Mouse (Mus musculus): ENCODE data around the gene Fbxo36. TPM values are rescaled to one million over a fixed set of nuclear protein-coding genes. Genes with fewer than 3 reads are reported as not detected.

The Fbxo36 gene
- polyA plus RNA-seq, 1 experiment from 2014 or later: 6.9 TPM

DNA sequence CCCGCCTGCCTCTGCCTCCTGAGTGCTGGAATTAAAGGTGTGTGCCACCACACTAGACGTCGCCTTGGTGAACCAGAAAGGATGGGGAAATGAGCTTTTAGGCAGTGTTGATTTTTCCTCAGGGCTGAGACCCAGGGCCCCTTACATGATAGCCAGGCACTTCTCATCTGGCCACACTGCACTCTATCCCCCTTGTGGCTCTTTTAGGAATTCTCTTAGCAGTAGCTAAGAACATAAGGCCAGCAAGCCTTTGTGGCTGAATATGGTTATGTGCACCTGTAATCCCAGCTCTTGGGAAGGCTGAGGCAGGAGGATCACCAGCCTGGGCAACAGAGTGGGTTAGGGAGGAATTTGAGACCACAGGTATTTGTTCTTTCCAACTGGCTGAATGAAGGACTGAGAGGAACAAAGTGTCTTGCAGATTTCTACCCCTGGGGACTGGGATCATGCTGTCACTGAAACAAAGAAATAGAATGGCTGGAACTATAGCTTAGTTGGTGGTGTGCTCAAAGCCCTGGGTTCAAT, 27.1 kb downstream of the Fbxo36 start:
- Histone ChIP-seq H3K4me2 (ENCODE audit: low read depth, low read length) (no peak overlapping the region), H3K27ac (ENCODE audit: low read length) (no peak overlapping the region), H3K9me3 (replicated peaks; ENCODE audit: control insufficient read depth, low read length) (no peaks in the 10 kb centered on the region), H3K9ac (ENCODE audit: low read length) (no peak overlapping the region), H3K4me3 (ENCODE audit: low read length) (no peak overlapping the region), H3K36me3 (ENCODE audit: control insufficient read depth, insufficient read depth) (no peaks in the 10 kb centered on the region), H3K4me1 (ENCODE audit: control insufficient read depth, insufficient read depth, low read length) (no peaks in the 10 kb centered on the region), H3K27me3 (ENCODE audit: control insufficient read depth, insufficient read depth, low read length) (no peaks in the 10 kb centered on the region)
- 97% methylated on average over 3 of the region's 3 CpGs for WGBS
- ATAC-seq (replicated peaks; ENCODE audit: extremely low read depth, insufficient read depth, low FRiP score): no peak

DNA sequence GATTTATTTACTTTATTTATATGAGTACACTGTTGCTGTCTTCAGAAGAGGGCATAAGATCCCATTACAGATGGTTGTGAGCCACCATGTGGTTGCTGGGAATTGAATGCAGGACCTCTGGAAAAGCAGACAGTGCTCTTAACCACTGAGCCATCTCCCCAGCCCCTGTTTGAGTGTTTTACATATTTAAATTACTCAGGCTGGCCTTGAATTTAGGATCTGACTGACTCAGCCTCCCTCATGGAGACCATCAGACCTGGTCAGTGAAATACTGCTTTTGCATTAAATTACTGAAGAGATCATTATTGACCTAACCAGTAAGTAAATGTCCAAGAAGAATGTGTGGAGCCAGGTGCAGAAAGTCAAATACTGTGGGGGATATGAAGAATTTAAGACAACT, 28.7 kb downstream of the Fbxo36 start:
- Histone ChIP-seq H3K9me3 (replicated peaks; ENCODE audit: control insufficient read depth, low read length) (no peaks in the 10 kb centered on the region), H3K4me2 (ENCODE audit: low read depth, low read length) (no peak overlapping the region), H3K4me1 (ENCODE audit: control insufficient read depth, insufficient read depth, low read length) (no peaks in the 10 kb centered on the region), H3K27me3 (ENCODE audit: control insufficient read depth, insufficient read depth, low read length) (no peaks in the 10 kb centered on the region), H3K27ac (ENCODE audit: low read length) (no peak overlapping the region), H3K36me3 (ENCODE audit: control insufficient read depth, insufficient read depth) (no peaks in the 10 kb centered on the region), H3K4me3 (ENCODE audit: low read length) (no peak overlapping the region), H3K9ac (ENCODE audit: low read length) (no peak overlapping the region)
- ATAC-seq (replicated peaks; ENCODE audit: extremely low read depth, insufficient read depth, low FRiP score): no peak

DNA sequence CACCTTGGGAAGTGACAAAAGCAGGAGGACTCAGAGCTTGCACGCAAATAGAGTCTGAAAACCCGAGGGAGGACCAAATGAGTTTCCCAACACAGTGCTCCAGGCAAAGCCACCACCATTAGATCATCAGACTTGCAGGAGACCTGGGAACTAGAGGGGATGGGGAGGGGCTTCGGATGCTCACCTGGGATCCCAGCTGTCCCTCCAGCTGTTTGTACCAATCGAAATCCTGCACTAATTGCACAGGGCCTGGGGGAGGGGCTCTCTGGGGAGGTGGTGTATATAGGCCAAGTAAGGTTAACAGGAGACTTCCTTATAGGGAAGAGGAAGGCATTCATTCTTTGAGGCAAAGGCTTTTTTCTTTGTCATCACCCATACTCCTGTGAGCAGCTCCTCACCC, 29.2 kb downstream of the Fbxo36 start:
- H3K9me3 ChIP-seq (replicated peaks; ENCODE audit: control insufficient read depth, low read length): no peaks in the 10 kb centered on the region
- 69% methylated on average over 4 of the region's 4 CpGs for WGBS
- H3K4me1 ChIP-seq (ENCODE audit: control insufficient read depth, insufficient read depth, low read length): no peaks in the 10 kb centered on the region
- H3K4me3 ChIP-seq (ENCODE audit: low read length): no peak overlapping the region
- no peak overlapping the region for H3K9ac ChIP-seq (ENCODE audit: low read length)
- H3K27me3 ChIP-seq (ENCODE audit: control insufficient read depth, insufficient read depth, low read length): no peaks in the 10 kb centered on the region
- H3K4me2 ChIP-seq (ENCODE audit: low read depth, low read length): no peak overlapping the region
- no peaks in the 10 kb centered on the region for H3K36me3 ChIP-seq (ENCODE audit: control insufficient read depth, insufficient read depth)
- H3K27ac ChIP-seq (ENCODE audit: low read length): no peak overlapping the region
- ATAC-seq (replicated peaks; ENCODE audit: extremely low read depth, insufficient read depth, low FRiP score): no peak

DNA sequence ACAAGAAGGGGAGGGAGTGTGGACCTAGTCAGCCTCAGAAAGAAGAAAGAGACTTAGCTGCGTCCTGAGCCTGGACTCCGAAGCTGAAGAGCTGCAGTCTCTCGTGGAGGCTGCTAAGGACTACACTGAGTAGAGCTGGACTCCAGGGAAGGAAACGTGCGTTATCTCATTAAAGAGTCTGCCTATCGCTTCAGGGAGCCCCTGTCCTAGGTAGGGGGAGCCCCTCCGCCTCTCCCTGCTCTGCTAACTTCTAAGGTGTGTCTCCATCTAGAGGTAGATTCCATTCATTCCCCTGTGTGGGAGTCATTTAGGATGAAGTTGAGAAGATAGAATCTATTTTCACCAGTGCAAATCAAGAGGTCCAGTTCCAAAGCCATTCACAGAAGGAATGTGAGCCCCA, 29.9 kb downstream of the Fbxo36 start:
- no peaks in the 10 kb centered on the region for H3K27me3 ChIP-seq (ENCODE audit: control insufficient read depth, insufficient read depth, low read length)
- no peak for ATAC-seq (replicated peaks; ENCODE audit: extremely low read depth, insufficient read depth, low FRiP score)
- H3K9ac ChIP-seq (ENCODE audit: low read length): no peak overlapping the region
- no peak overlapping the region for H3K27ac ChIP-seq (ENCODE audit: low read length)
- H3K9me3 ChIP-seq (replicated peaks; ENCODE audit: control insufficient read depth, low read length): no peaks in the 10 kb centered on the region
- H3K36me3 ChIP-seq (ENCODE audit: control insufficient read depth, insufficient read depth): no peaks in the 10 kb centered on the region
- no peak overlapping the region for H3K4me3 ChIP-seq (ENCODE audit: low read length)
- no peaks in the 10 kb centered on the region for H3K4me1 ChIP-seq (ENCODE audit: control insufficient read depth, insufficient read depth, low read length)
- H3K4me2 ChIP-seq (ENCODE audit: low read depth, low read length): 0 out of 2 replicates have a peak overlapping the region, but pooled peaks have one; percentile 1
- WGBS: 36% methylated on average over 7 of the region's 7 CpGs

DNA sequence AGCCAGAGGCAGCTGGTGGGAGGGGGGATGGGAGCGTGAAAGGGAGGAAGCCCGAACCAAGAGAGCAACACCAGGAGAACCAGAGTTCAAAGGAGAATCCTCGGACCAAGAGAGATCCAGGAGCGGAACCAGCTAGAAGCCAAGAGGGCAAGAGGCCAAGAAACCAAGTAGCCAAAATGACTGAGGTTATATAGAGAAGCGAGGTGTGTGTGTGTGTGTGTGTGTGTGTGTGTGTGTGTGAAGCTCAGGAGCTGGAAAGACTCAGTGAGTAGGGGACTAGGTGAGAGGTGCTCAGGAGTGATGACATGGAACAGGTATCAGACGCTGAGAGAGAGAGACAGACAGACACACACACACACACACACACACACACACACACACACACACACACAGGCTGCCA, 31.5 kb downstream of the Fbxo36 start:
- ATAC-seq (replicated peaks; ENCODE audit: extremely low read depth, insufficient read depth, low FRiP score): no peak

DNA sequence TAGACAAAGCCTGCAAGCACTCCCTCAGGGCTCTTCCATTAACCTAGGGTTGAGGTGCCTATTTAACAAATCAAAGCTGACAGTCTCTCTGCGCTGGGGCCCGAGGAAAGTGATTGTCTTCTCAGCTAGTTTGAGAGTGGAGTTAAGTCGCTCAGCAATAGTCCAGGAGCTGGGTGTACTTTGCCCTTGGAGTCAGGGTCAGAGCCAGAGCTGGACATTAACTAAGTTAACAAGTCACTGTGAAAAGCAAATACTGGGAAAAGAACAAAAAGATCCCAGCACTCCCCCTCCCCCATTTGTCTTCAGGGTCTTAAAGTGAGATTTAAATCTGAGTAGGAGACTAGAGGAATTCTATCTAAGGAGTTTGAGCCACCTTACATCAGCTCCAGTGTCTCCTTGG, 32.5 kb downstream of the Fbxo36 start:
- no peaks in the 10 kb centered on the region for H3K27me3 ChIP-seq (ENCODE audit: control insufficient read depth, insufficient read depth, low read length)
- 48% methylated on average over 3 of the region's 3 CpGs for whole genome bisulfite sequencing
- H3K4me3 ChIP-seq (ENCODE audit: low read length): no peak overlapping the region
- no peak overlapping the region for H3K9ac ChIP-seq (ENCODE audit: low read length)
- no peak overlapping the region for H3K4me2 ChIP-seq (ENCODE audit: low read depth, low read length)
- no peak for ATAC-seq (replicated peaks; ENCODE audit: extremely low read depth, insufficient read depth, low FRiP score)
- H3K27ac ChIP-seq (ENCODE audit: low read length): no peak overlapping the region
- no peaks in the 10 kb centered on the region for H3K9me3 ChIP-seq (replicated peaks; ENCODE audit: control insufficient read depth, low read length)
- H3K4me1 ChIP-seq (ENCODE audit: control insufficient read depth, insufficient read depth, low read length): no peaks in the 10 kb centered on the region
- no peaks in the 10 kb centered on the region for H3K36me3 ChIP-seq (ENCODE audit: control insufficient read depth, insufficient read depth)

More for the DNA sequence above, 31.5 kb downstream of the Fbxo36 start:
- no peaks in the 10 kb centered on the region for H3K36me3 ChIP-seq (ENCODE audit: control insufficient read depth, insufficient read depth)
- H3K9ac ChIP-seq (ENCODE audit: low read length): no peak overlapping the region
- no peak overlapping the region for H3K4me3 ChIP-seq (ENCODE audit: low read length)
- H3K27me3 ChIP-seq (ENCODE audit: control insufficient read depth, insufficient read depth, low read length): no peaks in the 10 kb centered on the region
- H3K27ac ChIP-seq (ENCODE audit: low read length): no peak overlapping the region
- H3K4me1 ChIP-seq (ENCODE audit: control insufficient read depth, insufficient read depth, low read length): no peaks in the 10 kb centered on the region
- H3K9me3 ChIP-seq (replicated peaks; ENCODE audit: control insufficient read depth, low read length): no peaks in the 10 kb centered on the region
- H3K4me2 ChIP-seq (ENCODE audit: low read depth, low read length): no peak overlapping the region
- 53% methylated on average over 6 of the region's 6 CpGs for WGBS

DNA sequence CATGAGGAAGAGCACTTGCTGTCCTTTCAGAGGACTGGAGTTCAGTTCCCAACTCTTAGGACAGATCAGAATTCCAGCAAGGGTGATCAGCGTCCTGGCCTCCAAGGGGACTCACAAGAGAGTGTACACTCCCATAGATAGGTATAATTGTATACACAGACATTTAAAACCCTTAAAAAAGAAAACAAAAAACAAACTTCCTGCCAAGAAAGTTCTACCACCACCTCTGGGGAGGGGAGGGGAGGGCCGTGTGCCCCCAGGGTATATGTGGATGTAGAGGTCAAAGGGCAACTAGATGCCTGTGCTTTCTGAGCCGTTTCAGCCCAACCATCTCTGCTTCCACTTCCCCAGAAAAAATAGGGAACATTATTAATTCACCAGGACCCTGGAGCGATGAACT, 33.3 kb downstream of the Fbxo36 start:
- WGBS: 68% methylated on average over 4 of the region's 4 CpGs
- H3K9ac ChIP-seq (ENCODE audit: low read length): no peak overlapping the region
- H3K9me3 ChIP-seq (replicated peaks; ENCODE audit: control insufficient read depth, low read length): no peaks in the 10 kb centered on the region
- no peaks in the 10 kb centered on the region for H3K4me1 ChIP-seq (ENCODE audit: control insufficient read depth, insufficient read depth, low read length)
- no peak overlapping the region for H3K4me2 ChIP-seq (ENCODE audit: low read depth, low read length)
- no peaks in the 10 kb centered on the region for H3K27me3 ChIP-seq (ENCODE audit: control insufficient read depth, insufficient read depth, low read length)
- ATAC-seq (replicated peaks; ENCODE audit: extremely low read depth, insufficient read depth, low FRiP score): no peak
- H3K36me3 ChIP-seq (ENCODE audit: control insufficient read depth, insufficient read depth): no peaks in the 10 kb centered on the region
- H3K27ac ChIP-seq (ENCODE audit: low read length): no peak overlapping the region
- no peak overlapping the region for H3K4me3 ChIP-seq (ENCODE audit: low read length)

DNA sequence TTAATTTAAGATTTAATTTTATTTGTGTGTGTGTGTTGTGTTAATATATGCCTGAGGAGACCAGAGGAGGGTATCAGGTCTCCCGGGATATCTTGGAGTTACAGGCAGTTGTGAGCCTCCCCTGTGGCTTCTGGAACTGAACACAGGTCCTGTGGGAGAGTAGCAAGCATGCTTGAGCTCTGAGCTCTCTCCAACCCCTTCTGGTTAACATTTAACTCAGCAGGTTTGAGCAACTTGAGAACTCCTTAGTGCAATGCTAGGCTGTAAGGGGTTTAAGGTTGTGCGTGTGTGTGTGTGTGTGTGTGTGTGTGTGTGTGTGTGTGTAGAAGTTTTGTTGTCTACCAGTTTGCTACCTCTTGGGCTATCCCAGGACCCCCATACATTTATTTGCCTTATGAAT, 37.9 kb downstream of the Fbxo36 start:
- H3K9ac ChIP-seq (ENCODE audit: low read length): no peak overlapping the region
- no peaks in the 10 kb centered on the region for H3K4me1 ChIP-seq (ENCODE audit: control insufficient read depth, insufficient read depth, low read length)
- 77% methylated on average over 2 of the region's 2 CpGs for WGBS
- ATAC-seq (replicated peaks; ENCODE audit: extremely low read depth, insufficient read depth, low FRiP score): no peak
- no peaks in the 10 kb centered on the region for H3K36me3 ChIP-seq (ENCODE audit: control insufficient read depth, insufficient read depth)
- H3K4me3 ChIP-seq (ENCODE audit: low read length): no peak overlapping the region
- no peaks in the 10 kb centered on the region for H3K9me3 ChIP-seq (replicated peaks; ENCODE audit: control insufficient read depth, low read length)
- H3K27me3 ChIP-seq (ENCODE audit: control insufficient read depth, insufficient read depth, low read length): no peaks in the 10 kb centered on the region
- no peak overlapping the region for H3K4me2 ChIP-seq (ENCODE audit: low read depth, low read length)
- no peak overlapping the region for H3K27ac ChIP-seq (ENCODE audit: low read length)

DNA sequence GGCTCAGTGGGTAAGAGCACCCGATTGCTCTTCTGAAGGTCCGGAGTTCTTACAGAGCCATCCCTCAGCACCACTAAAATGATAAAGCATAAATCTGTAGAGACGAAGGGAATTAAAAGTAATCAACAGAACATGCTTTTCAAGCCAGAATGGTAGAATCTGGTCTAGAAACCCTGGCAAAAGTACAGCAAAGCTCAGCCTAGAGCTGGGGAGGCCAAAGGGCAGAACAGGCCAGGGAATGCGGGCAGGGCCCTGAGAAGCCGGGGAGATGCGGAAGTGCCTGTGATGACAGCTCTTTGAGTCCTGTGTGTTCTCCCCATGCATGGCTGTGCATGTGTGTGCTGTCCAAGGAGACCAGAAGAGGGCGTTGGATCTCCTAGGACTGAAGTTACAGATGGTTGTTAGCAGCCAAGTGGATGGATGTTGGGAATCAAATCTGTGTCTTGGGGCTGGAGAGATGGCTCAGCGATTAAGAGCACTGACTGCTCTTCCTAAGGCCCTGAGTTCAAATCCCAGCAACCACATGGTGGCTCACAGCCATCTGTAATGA, 40.0 kb downstream of the Fbxo36 start:
- no peak overlapping the region for H3K9ac ChIP-seq (ENCODE audit: low read length)

More for the DNA sequence above, 40.0 kb downstream of the Fbxo36 start:
- Histone ChIP-seq H3K4me3 (ENCODE audit: low read length) (no peak overlapping the region), H3K4me1 (ENCODE audit: control insufficient read depth, insufficient read depth, low read length) (no peaks in the 10 kb centered on the region), H3K4me2 (ENCODE audit: low read depth, low read length) (no peak overlapping the region), H3K9me3 (replicated peaks; ENCODE audit: control insufficient read depth, low read length) (no peaks in the 10 kb centered on the region), H3K27ac (ENCODE audit: low read length) (no peak overlapping the region), H3K27me3 (ENCODE audit: control insufficient read depth, insufficient read depth, low read length) (no peaks in the 10 kb centered on the region), H3K36me3 (ENCODE audit: control insufficient read depth, insufficient read depth) (no peaks in the 10 kb centered on the region)
- WGBS: 88% methylated on average over 8 of the region's 8 CpGs
- ATAC-seq (replicated peaks; ENCODE audit: extremely low read depth, insufficient read depth, low FRiP score): no peak
